Mouse (Mus musculus) ES-E14 (cell line): ENCODE measurements around the gene 1110002E22Rik.

Experiments
- CHD2 ChIP-seq: IDR thresholded peaks from 2 replicates; pipeline ENCODE4 v1.6.1; 2014; ENCODE audit warnings: mild to moderate bottlenecking, low read depth, low read length, inconsistent platforms
- MAFK ChIP-seq: IDR thresholded peaks from 2 replicates; pipeline ENCODE4 v1.6.1; 2014; ENCODE audit warnings: mild to moderate bottlenecking, low read depth, low read length, inconsistent platforms; ENCODE audit not compliant: insufficient read depth

DNA sequence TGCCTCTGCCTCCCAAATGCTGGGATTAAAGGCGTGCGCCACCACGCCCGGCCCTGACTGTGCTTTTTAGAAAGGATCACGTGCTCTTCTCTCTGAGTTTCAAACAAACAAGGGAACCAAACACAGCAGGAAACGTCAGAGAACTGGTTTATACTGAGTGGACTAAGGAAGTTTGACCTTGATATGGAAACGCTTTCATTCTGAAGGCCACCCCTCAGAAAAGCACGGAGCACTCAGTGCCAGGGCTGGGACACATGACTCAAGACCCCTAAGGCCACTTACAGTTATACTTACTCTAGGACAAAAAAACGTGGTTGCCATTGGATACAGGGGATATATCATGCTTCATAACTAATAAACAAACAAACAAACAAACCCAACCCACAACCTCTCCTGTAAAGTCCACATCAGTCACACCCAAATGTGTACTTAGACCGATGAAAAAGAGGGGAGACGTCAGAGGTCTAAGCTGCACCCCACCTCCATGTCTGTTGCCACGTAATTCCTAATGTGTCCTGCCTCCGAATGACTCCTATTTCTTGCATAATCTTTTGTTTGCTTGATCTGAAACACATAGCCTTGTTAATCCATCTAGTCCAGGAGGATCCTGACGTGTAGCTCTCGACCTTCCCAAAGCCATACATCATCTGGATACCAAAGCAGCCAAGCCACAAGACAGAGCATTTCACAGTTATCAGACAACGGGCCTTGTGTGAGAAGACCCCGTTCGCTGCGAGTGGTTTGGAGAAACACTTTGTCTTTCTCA lies 31.6 kb downstream of the 1110002E22Rik start:
- TF ChIP-seq CHD2 (no peak), MAFK (no peak)
